Mouse (Mus musculus) forebrain, embryonic 11.5 days (tissue): ENCODE results near the gene Pdzd7. TPM values are rescaled to one million over a fixed set of nuclear protein-coding genes. Genes with fewer than 3 reads are reported as not detected.
A peak's percentile ranks its signal among the peaks of the same experiment; 100 is the strongest.

Source experiments
- ATAC-seq: fragments of 200-750 bp; cut with Nextera tagmentation; replicated peaks from 2 replicates; pipeline ENCODE4 v1.8.0; 2017; ENCODE audit warnings: moderate TSS enrichment; ENCODE audit not compliant: low FRiP score
- DNase-seq: peaks from one replicate; pipeline ENCODE4 v3.0.0-alpha.2; 2017; ENCODE audit warnings: low spot score
- H3K27ac ChIP-seq: fragments of 300-500 bp; sonication (generic); 2 replicates; pipeline ENCODE4 v1.5.1; 2014; ENCODE audit warnings: low read depth, low read length
- H3K27me3 ChIP-seq: fragments of 300-500 bp; sonication (generic); 2 replicates; pipeline ENCODE4 v1.6.1; 2014; ENCODE audit warnings: mild to moderate bottlenecking, low read length, mixed read lengths; ENCODE audit not compliant: control insufficient read depth, insufficient read depth
- H3K36me3 ChIP-seq: fragments of 300-500 bp; sonication (generic); 2 replicates; pipeline ENCODE4 v1.6.1; 2014; ENCODE audit warnings: mild to moderate bottlenecking, low read length, moderate library complexity, mixed read lengths; ENCODE audit not compliant: control insufficient read depth, insufficient read depth
- H3K4me1 ChIP-seq: fragments of 300-500 bp; sonication (generic); replicated peaks from 2 replicates; pipeline ENCODE4 v1.6.1; 2014; ENCODE audit warnings: low read length, mixed read lengths; ENCODE audit not compliant: control insufficient read depth, insufficient read depth
- H3K4me2 ChIP-seq: fragments of 300-500 bp; sonication (generic); 2 replicates; pipeline ENCODE4 v1.6.1; 2014; ENCODE audit warnings: low read depth, mild to moderate bottlenecking, low read length, moderate library complexity, mixed read lengths; ENCODE audit not compliant: severe bottlenecking
- H3K4me3 ChIP-seq: fragments of 300-500 bp; sonication (generic); 2 replicates; pipeline ENCODE4 v1.5.1; 2014; ENCODE audit warnings: low read depth, low read length
- H3K9ac ChIP-seq: fragments of 300-500 bp; sonication (generic); 2 replicates; pipeline ENCODE4 v1.6.1; 2014; ENCODE audit warnings: low read length
- H3K9me3 ChIP-seq: fragments of 300-500 bp; sonication (generic); 2 replicates; pipeline ENCODE4 v1.6.1; 2016; ENCODE audit warnings: low read length, mixed read lengths; ENCODE audit not compliant: control insufficient read depth
- WGBS: fragments of 180-500 bp; shearing (Covaris S2); extraction: QIAGEN DNeasy Blood & Tissue Kit; methylation state at CpG from one replicate; pipeline ENCODE4 v1.1.7; 2014; 5-methylcytosine and 5-hydroxymethylcytosine counted together
- polyA plus RNA-seq: library from polyadenylated mRNA; unstranded; fragments of >200 nt; fragmentation: Nextera tagmentation; extraction: Ambion mirVana; gene quantifications from 2 replicates; pipeline ENCODE4 v1.2.1, GENCODE M21; 2014

Pdzd7 gene
- polyA plus RNA-seq, 1 experiment from 2014 or later, result 0.61 TPM

DNA sequence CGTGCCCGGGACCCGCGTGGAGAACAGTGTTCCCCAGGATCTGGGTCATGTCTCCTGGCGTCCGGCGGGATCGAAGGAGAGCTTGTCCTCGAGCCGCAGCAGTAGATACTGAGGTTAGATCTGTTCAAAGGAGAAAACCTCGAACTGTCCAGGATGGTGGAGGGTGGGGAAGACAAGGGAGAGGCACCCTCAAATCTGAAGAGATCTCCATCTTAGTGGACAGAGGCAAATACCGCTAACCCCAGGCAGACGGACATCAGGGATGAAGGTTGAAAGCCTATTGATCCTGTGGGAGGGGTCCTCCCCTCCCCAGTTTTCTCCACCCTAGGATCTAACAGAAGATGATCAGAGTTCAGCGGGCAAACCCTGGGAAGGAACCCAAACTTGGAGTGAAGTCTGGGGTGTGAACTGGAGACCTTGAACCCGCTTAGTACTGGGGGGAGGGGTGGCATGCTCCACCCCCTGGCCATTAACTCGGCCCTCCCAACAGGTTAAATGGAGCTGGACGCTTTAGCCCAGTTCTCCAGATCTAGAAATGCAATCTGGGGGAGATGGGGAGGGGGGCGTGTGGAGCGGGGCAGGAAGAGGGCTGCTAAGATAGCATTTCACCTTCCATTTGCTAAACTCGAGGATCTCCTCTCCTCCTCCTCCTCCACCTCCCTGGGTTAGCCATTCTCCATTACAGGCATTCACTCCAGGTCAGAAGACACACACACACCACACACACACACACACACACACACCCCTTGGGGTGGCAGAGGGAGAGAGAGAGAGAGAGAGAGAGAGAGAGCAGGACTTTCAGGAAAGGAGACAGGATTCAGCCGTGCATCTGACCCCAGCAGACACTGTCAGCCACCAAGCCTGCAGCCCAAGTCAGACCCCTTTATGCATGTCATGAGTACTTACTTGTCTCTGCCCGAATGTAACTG lies 55.7 kb downstream of the Pdzd7 start:
- 8% methylated on average over 22 of the region's 22 CpGs for WGBS
- Histone ChIP-seq H3K9me3 (no peaks in the 10 kb centered on the region), H3K9ac (peak overlapping the region; percentile 85), H3K27ac (no peak overlapping the region), H3K36me3 (no peaks in the 10 kb centered on the region), H3K27me3 (0 out of 2 replicates have a peak, but pooled peaks cover 2% of the 10 kb centered on the region), H3K4me2 (peak overlapping the region; percentile 98), H3K4me3 (peak overlapping the region; percentile 65), H3K4me1 (peaks cover 18% of the 10 kb centered on the region)
- DNase-seq (no peak), ATAC-seq (peak; percentile 28; the same call in 1 of the 2 replicates)

DNA sequence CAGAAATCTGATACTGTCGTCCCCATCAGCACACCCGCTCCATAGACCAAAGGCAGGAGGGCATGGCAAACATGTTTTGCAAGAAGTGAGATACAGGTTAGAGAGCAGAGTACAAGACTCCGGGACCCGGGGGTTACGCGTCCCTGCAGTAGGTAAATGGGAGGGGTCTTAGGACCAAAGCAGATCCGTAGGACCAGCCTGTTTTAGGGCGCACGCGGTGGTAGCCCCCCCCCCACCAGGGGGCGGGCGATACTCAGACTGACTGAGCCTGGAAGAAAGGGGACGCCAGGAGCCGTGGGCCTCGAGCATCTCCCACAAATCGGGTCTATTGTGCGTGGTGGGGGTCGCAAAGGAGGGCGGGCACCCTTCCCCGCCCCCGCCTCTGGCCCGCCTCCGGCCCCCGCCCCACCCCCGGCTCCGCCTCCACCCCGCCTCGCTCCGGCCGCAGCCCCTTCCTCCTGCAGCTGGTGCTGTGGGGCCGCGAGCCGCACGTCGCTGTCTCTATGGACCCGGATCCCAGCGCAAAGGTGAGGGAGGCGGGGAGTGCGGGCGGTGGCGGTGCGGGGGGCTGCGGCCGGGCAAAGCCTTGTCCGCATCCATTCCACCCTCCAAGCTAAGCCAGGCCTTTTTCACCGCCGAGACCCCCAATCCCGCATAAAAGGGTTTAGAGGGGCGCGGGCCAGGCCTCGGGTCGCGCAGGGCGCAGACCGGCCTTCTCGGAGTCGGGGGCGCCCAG lies 56.5 kb downstream of the Pdzd7 start, which contains the start of gene Sema4g:
Gene Sema4g (plus strand): TSS at position 271 of the 736 bp plus-strand sequence.
- Histone ChIP-seq H3K4me3 (peak within 1 kb of the TSS; percentile 65), H3K27me3 (0 out of 2 replicates have a peak, but pooled peaks cover 2% of the 10 kb centered on the region), H3K4me1 (peaks cover 18% of the 10 kb centered on the region), H3K4me2 (peak within 1 kb of the TSS; percentile 98), H3K9ac (peak within 1 kb of the TSS; percentile 85), H3K27ac (0 out of 2 replicates have a peak within 1 kb of the TSS, but pooled peaks have one; percentile 6), H3K9me3 (no peaks in the 10 kb centered on the region), H3K36me3 (no peaks in the 10 kb centered on the region)
- under 1% methylated on average over 42 of the region's 58 CpGs for WGBS
- DNase-seq, result peak; percentile 82
- peak; percentile 85 for ATAC-seq

DNA sequence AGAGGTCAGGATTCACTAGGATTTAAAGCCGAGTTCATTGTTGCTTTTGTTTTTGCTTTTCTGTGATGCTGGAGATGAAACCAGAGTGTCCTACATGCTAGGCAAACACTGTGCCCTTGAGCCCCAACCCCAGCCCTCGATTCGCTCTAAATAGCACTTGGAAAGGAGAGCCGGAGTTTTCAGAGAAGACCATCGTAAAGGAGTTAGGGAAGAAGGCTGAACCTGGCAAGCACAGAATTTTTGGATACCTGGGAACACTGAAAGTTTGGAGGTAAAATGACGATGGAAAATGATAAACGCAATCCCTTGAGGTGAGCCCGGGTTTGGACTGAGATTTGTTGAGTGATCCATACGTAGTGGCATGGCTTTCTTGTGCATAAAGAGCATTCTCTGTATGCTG lies 57.2 kb downstream of the Pdzd7 start:
- Histone ChIP-seq H3K9me3 (no peaks in the 10 kb centered on the region), H3K27me3 (0 out of 2 replicates have a peak, but pooled peaks cover 2% of the 10 kb centered on the region), H3K4me3 (peak overlapping the region; percentile 65; the same call in 1 of the 2 replicates), H3K27ac (no peak overlapping the region), H3K36me3 (no peaks in the 10 kb centered on the region), H3K9ac (no peak overlapping the region; the same call in 1 of the 2 replicates), H3K4me2 (peak overlapping the region; percentile 98; the same call in 1 of the 2 replicates), H3K4me1 (peaks cover 18% of the 10 kb centered on the region)
- DNase-seq (no peak), ATAC-seq (no peak; the same call in 1 of the 2 replicates)
- 36% methylated on average over 9 of the region's 9 CpGs for WGBS

DNA sequence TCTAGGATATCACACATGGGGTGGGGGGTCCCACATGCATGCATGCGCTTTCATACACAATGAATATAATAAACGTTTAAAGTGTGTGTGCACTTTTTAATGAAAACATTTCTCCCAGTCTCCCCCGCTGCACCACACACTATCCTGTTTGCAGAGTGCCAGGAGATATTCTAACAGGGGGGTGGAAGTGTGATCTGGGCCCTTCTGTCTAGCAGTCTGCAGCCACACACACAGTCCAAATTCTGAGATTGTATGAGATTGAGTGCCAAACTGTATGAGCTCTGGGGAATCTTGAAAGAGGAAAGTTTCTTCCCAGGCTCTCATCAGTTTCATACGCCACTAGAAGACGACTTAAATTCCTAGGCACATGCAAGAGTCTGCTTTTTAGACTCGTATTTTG lies 57.7 kb downstream of the Pdzd7 start:
- 0 out of 2 replicates have a peak, but pooled peaks cover 2% of the 10 kb centered on the region for H3K27me3 ChIP-seq
- DNase-seq (no peak), ATAC-seq (no peak)
- peaks cover 18% of the 10 kb centered on the region for H3K4me1 ChIP-seq
- H3K27ac ChIP-seq, result no peak overlapping the region
- no peaks in the 10 kb centered on the region for H3K36me3 ChIP-seq
- H3K9ac ChIP-seq, result no peak overlapping the region
- H3K4me2 ChIP-seq, result no peak overlapping the region
- no peaks in the 10 kb centered on the region for H3K9me3 ChIP-seq
- WGBS, result 69% methylated on average over 6 of the region's 6 CpGs
- no peak overlapping the region for H3K4me3 ChIP-seq

DNA sequence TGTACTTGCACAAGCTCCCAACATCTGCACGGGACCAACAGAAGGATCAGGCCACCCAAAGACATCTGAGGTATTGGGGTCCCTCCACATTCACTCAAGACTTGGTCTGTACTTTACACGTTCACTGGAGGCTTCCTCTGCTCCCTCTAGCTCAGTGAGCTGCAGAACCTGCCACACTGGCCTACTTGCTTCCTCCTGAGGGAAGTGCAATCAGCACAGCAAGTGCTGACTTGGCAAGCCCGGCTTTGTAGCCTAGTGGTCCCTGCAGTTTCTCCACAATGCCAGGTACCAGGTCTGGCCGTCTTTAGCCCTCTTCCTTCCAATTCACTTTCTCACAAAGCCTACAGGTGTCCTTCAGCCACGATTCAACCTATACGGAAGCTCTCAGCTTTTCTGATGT lies 58.5 kb downstream of the Pdzd7 start:
- Histone ChIP-seq H3K4me1 (peaks cover 18% of the 10 kb centered on the region), H3K4me3 (no peak overlapping the region), H3K4me2 (no peak overlapping the region), H3K27ac (no peak overlapping the region), H3K36me3 (no peaks in the 10 kb centered on the region; the same call in 1 of the 2 replicates), H3K9ac (no peak overlapping the region), H3K27me3 (0 out of 2 replicates have a peak, but pooled peaks cover 2% of the 10 kb centered on the region), H3K9me3 (no peaks in the 10 kb centered on the region)
- DNase-seq (no peak), ATAC-seq (no peak)
- WGBS, result 71% methylated on average over 6 of the region's 6 CpGs

DNA sequence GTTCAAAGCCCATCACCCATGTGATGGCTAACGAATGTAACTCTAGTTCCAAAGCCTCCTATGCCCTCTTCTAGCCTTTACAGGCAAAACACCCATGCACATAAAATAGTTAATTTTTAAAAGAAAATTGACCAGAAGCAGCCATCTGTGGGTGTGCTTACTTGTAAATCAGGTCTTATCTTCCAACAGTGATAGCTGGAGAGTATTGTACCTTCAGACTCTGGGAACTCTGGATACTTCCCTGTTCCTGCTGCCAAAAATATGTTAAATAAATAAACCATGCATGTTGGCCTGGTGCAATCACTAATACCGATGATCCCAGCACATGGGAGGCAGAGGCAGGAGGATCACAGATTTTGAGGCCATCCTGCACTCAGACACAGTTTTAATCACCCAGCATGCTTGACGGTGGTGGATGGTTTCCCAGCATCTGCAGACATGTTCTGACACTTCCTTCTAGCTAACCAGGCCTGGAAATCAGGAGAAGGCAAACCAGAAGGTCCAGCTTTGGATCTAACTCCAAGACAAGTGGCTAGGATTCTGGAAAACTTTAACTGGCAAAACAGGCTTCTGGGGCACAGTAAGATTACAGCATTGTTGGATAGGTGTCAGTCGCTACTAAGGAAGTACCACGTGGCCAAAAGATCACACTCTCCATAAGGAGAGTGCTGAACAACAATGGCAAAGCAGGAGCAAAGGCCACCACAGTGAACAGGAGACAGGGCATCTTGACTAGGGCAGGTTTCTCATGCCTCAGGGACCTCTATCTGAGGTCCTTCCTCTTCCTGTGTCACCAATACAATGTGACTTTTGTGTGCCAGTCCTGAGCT lies 60.1 kb downstream of the Pdzd7 start:
- DNase-seq (no peak), ATAC-seq (no peak)
- no peak overlapping the region for H3K9ac ChIP-seq
- H3K4me3 ChIP-seq, result no peak overlapping the region
- H3K9me3 ChIP-seq, result no peaks in the 10 kb centered on the region
- H3K4me2 ChIP-seq, result no peak overlapping the region
- H3K27me3 ChIP-seq, result 0 out of 2 replicates have a peak, but pooled peaks cover 2% of the 10 kb centered on the region
- H3K4me1 ChIP-seq, result peaks cover 13% of the 10 kb centered on the region
- WGBS, result 70% methylated on average over 5 of the region's 5 CpGs
- no peaks in the 10 kb centered on the region; the same call in 1 of the 2 replicates for H3K36me3 ChIP-seq
- H3K27ac ChIP-seq, result no peak overlapping the region

DNA sequence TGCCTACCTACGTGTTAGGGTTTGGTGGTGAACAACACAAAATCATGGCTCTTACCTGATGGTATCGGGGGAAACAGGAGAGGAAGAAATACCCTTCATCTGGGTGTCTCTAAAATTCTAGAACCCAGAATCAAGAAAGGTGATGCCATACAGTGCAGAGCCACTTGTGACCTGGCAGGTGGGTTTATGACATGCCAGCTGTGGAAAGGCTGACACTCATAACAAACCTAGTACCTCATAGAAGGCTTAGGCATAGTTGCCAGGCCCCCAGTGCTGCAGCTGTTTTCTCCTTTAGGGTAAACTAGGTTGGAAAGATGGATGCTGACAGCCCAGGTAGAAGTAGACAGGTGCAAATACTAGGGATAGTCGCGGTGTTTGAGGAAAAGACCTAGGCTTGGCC lies 61.1 kb downstream of the Pdzd7 start:
- H3K9me3 ChIP-seq, result no peaks in the 10 kb centered on the region
- 0 out of 2 replicates have a peak, but pooled peaks cover 2% of the 10 kb centered on the region for H3K27me3 ChIP-seq
- no peak overlapping the region for H3K4me3 ChIP-seq
- no peak overlapping the region for H3K27ac ChIP-seq
- WGBS, result 94% methylated on average over 4 of the region's 4 CpGs
- no peak overlapping the region for H3K9ac ChIP-seq
- DNase-seq (no peak), ATAC-seq (no peak)
- H3K4me2 ChIP-seq, result no peak overlapping the region
- peaks cover 5% of the 10 kb centered on the region; the same call in 1 of the 2 replicates for H3K4me1 ChIP-seq
- peaks cover 3% of the 10 kb centered on the region; the same call in 1 of the 2 replicates for H3K36me3 ChIP-seq
